Mouse (Mus musculus) heart, adult 2 months (tissue): Measurements from ENCODE around the gene Elane. TPM values are rescaled to one million over a fixed set of nuclear protein-coding genes. Genes with fewer than 3 reads are reported as not detected.

Experiments used
- DNase-seq, 2 experiments: peaks; one replicate each; pipeline ENCODE4 v3.0.0; 2021
- H3K27ac ChIP-seq: fragments of 200-600 bp; 2 replicates; pipeline ENCODE4 v1.8.1; 2022
- H3K27me3 ChIP-seq: fragments of 200-500 bp; 2 replicates; pipeline ENCODE4 v1.6.1; 2012; ENCODE audit warnings: mild to moderate bottlenecking, low read length, inconsistent platforms, mixed read lengths; ENCODE audit not compliant: control insufficient read depth, insufficient read depth
- H3K36me3 ChIP-seq: fragments of 200-500 bp; 2 replicates; pipeline ENCODE4 v1.6.1; 2012; ENCODE audit warnings: low read length, inconsistent platforms; ENCODE audit not compliant: control insufficient read depth, insufficient read depth
- H3K4me1 ChIP-seq: fragments of 200-500 bp; 2 replicates; pipeline ENCODE4 v1.6.1; 2011; ENCODE audit warnings: low read length; ENCODE audit not compliant: control insufficient read depth, insufficient read depth
- H3K4me3 ChIP-seq: fragments of 200-600 bp; 2 replicates; pipeline ENCODE4 v1.8.1; 2022
- H3K79me2 ChIP-seq: fragments of 200-500 bp; replicated peaks from 2 replicates; pipeline ENCODE4 v1.6.1; 2012; ENCODE audit warnings: mild to moderate bottlenecking, inconsistent platforms, low read length, moderate library complexity, mixed read lengths; ENCODE audit not compliant: control insufficient read depth, insufficient read depth
- H3K9ac ChIP-seq: fragments of 200-500 bp; 2 replicates; pipeline ENCODE4 v1.6.1; 2012; ENCODE audit warnings: low read depth, mild to moderate bottlenecking, control low read depth, inconsistent platforms, low read length, mixed read lengths
- CTCF ChIP-seq: fragments of 200-600 bp; IDR thresholded peaks from 2 replicates; pipeline ENCODE4 v1.8.1; 2022; ENCODE audit warnings: antibody characterized with exemption, mild to moderate bottlenecking, moderate library complexity
- EP300 ChIP-seq: fragments of 200-500 bp; IDR thresholded peaks from 2 replicates; pipeline ENCODE4 v1.6.1; 2011; ENCODE audit warnings: low read depth, low read length, control low read depth; ENCODE audit not compliant: insufficient read depth
- POLR2A ChIP-seq: fragments of 200-500 bp; IDR thresholded peaks from 2 replicates; pipeline ENCODE4 v1.6.1; 2011; ENCODE audit warnings: mild to moderate bottlenecking, low read depth, low read length, control low read depth; ENCODE audit not compliant: insufficient read depth
- whole genome bisulfite sequencing: fragments of 180-500 bp; shearing (Covaris S2); methylation state at CpG from one replicate; pipeline ENCODE4 v1.1.7; 2018; 5-methylcytosine and 5-hydroxymethylcytosine counted together
- intact Hi-C: fragments of 180-260 bp; cut with DNase I; formaldehyde crosslinking; loops from one replicate; pipeline ENCODE4 v1.15.1; 2025
- polyA plus RNA-seq: library from polyadenylated mRNA; depleted of rRNA; stranded (reverse); fragments of >200 nt; gene quantifications from 2 replicates; pipeline ENCODE4 v1.2.3, GENCODE M21; 2012
- total RNA-seq, 2 experiments: library from RNA; stranded (reverse); gene quantifications; 2 replicates each; pipeline ENCODE4 v1.2.3; 2021

Gene Elane
- total and polyA plus RNA-seq, 3 experiments = not detected

DNA sequence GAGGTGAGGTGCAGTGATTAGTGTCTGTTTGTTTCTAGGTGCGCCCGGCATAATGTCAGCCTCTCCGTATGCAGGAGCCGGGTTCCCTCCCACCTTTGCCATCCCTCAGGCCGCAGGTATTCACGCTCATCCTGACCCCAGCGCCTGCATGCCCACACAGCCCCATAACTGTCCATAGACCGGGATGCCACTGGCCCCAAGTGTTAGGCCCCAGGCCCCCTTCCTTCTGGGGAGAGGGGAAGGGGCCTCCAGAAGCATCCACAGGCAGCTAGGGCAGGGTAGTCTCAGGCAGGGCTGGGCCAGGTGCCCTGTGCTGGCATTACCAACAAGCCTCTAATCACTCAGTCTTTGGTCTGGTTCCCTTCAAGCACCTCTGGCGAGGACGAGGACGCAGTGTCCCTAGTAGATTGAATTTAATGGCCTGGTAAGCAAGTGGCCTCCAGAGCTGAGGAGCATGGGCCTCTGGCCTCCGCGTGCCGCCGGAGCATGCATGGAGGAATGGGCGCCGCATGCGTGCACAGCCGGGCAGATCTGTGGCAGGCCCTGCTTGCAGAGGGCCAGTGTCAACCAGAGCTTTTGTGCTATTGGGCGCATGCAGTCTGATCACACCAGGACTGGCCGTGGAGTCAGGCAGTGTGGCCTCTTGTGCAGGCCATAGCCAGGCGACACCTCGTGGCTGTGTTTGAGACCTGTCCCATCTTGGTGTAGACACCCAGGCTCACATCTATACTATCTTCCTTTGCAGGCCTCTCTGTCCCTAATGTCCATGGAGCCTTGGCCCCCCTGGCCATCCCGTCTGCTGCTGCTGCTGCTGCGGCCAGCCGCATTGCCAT lies 25.8 kb upstream of the Elane start:
- no peak for TF ChIP-seq EP300
- TF ChIP-seq POLR2A = no peak
- TF ChIP-seq CTCF = no peak
- no peak overlapping the region for H3K9ac ChIP-seq
- DNase-seq = no peak
- H3K79me2 ChIP-seq = peaks cover 7% of the 10 kb centered on the region
- H3K27ac ChIP-seq = no peak overlapping the region
- H3K4me1 ChIP-seq = peaks cover 33% of the 10 kb centered on the region
- H3K36me3 ChIP-seq = peaks cover 8% of the 10 kb centered on the region; the same call in 1 of the 2 replicates
- no peaks in the 10 kb centered on the region for H3K27me3 ChIP-seq
- no peak overlapping the region for H3K4me3 ChIP-seq
- 89% methylated on average over 26 of the region's 26 CpGs for WGBS
- intact Hi-C loops = no loop called here

GRCm38 (mm10) chr10:79861230-79862048 lies 24.6 kb upstream of the Elane start:
- Histone ChIP-seq H3K27me3 (no peaks in the 10 kb centered on the region), H3K79me2 (peaks cover 5% of the 10 kb centered on the region), H3K27ac (no peak overlapping the region), H3K36me3 (peaks cover 8% of the 10 kb centered on the region; the same call in 1 of the 2 replicates), H3K4me1 (peaks cover 28% of the 10 kb centered on the region), H3K4me3 (no peak overlapping the region), H3K9ac (no peak overlapping the region)
- WGBS = 71% methylated on average over 25 of the region's 25 CpGs
- TF ChIP-seq EP300 = no peak
- no peak for TF ChIP-seq POLR2A
- no peak for TF ChIP-seq CTCF
- intact Hi-C loops = no loop called here
- no peak for DNase-seq

DNA sequence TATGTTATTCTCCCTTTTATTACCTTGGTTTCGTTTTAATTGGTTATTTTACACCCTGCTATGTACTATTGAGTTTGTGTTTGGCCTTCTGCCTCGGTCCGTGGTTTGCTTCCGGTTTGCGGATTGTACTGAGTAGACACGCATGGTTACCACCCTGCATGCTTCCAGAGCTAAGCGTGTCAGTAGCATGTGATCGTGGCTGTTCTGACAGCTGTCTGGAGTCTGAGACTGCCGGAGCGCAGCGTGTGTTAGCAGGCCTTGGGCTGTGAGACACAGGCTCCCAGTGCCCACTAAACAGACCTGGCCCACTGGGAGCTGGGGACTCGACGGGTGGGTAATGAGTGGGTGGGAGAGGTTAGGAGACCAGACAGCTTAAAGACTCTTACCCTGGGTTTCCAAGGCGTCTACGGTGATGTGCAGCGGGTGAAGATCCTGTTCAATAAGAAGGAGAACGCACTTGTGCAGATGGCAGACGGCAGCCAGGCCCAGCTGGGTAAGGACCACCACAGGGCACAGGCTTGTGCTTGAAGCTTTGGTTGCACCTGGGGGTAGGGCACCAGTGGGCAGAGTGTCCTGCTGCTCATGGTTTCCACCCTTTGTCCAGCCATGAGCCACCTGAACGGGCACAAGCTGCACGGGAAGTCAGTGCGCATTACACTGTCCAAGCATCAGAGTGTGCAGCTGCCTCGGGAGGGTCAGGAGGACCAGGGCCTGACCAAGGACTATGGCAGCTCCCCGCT lies 23.8 kb upstream of the Elane start:
- H3K79me2 ChIP-seq = peaks cover 4% of the 10 kb centered on the region
- 83% methylated on average over 23 of the region's 23 CpGs for WGBS
- DNase-seq = no peak
- H3K4me3 ChIP-seq = no peak overlapping the region
- H3K27ac ChIP-seq = no peak overlapping the region
- H3K36me3 ChIP-seq = peaks cover 3% of the 10 kb centered on the region; the same call in 1 of the 2 replicates
- H3K9ac ChIP-seq = no peak overlapping the region
- no peaks in the 10 kb centered on the region for H3K27me3 ChIP-seq
- intact Hi-C loops = no loop called here
- TF ChIP-seq POLR2A = no peak
- peaks cover 20% of the 10 kb centered on the region for H3K4me1 ChIP-seq

GRCm38 (mm10) chr10:79862925-79863324 lies 23.1 kb upstream of the Elane start:
- WGBS = 64% methylated on average over 10 of the region's 10 CpGs
- DNase-seq = no peak
- TF ChIP-seq CTCF (no peak), EP300 (no peak), POLR2A (no peak)
- Histone ChIP-seq H3K27ac (no peak overlapping the region), H3K4me1 (peaks cover 13% of the 10 kb centered on the region), H3K36me3 (peaks cover 2% of the 10 kb centered on the region; the same call in 1 of the 2 replicates), H3K79me2 (peaks cover 4% of the 10 kb centered on the region), H3K4me3 (no peak overlapping the region), H3K27me3 (no peaks in the 10 kb centered on the region), H3K9ac (no peak overlapping the region)
- intact Hi-C loops = no loop called here

DNA sequence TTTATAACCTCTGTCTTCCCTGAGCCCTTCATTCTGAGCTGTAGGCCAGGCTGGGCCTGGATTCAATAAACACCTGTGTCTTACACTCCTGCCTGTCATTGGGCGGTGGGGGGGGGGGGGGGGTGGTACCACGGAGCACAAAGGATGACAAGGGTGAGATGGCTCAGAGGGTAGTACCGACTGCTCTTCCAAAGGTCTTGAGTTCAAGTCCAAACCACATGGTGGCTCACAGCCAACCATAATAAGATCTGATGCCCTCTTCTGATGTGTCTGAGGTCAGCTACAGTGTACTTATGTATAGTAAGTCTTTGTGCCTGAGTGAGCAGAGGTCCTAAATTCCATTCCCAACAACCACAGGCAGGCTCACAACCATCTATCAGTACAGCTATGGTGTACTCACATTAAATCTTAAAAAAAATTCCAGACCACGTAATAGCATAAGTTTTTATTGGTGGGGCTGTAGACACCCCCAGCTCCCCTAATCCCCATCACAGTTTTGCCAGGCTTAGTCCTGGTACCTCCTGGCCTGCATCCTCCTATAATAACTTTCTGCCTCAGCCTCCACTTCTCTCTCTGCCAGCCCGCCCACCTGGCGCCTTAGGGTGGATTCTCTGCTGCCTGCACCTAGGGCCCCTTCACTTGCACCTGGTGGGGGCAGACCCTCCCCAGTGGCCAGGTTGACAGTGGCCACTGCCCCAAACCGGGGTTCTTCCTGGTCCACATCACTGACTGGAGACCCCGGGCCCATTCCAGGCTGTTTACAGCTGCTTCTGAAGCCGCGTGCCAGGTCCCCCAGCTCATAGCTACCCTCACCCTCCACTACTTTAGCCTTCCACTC lies 21.5 kb upstream of the Elane start:
- TF ChIP-seq CTCF (no peak), POLR2A (no peak), EP300 (no peak)
- Histone ChIP-seq H3K9ac (no peak overlapping the region), H3K27ac (no peak overlapping the region), H3K4me1 (peaks cover 3% of the 10 kb centered on the region), H3K79me2 (peaks cover 4% of the 10 kb centered on the region), H3K4me3 (no peak overlapping the region), H3K36me3 (no peaks in the 10 kb centered on the region), H3K27me3 (no peaks in the 10 kb centered on the region)
- no peak for DNase-seq
- intact Hi-C loops = loop anchor here (5.0 kb wide), 1 partner anchor 32 kb away; no protein-coding TSS in a partner anchor
- WGBS = 64% methylated on average over 10 of the region's 10 CpGs
